Mouse (Mus musculus) G1E (cell line): ENCODE data around the gene Iqschfp.

ENCODE experiments used
- CTCF ChIP-seq: IDR thresholded peaks from 2 replicates; pipeline ENCODE4 v1.5.1; 2012; ENCODE audit warnings: low read depth, low read length, inconsistent platforms, mixed read lengths
- POLR2AphosphoS5 ChIP-seq: IDR thresholded peaks from 2 replicates; pipeline ENCODE4 v1.6.1; 2012; ENCODE audit warnings: low read depth, low read length, inconsistent platforms; ENCODE audit not compliant: insufficient replicate concordance
- TAL1 ChIP-seq: conservative IDR thresholded peaks from 2 replicates; pipeline ENCODE4 v1.6.1; 2012; ENCODE audit warnings: low read depth, low read length, inconsistent platforms, mixed read lengths

DNA sequence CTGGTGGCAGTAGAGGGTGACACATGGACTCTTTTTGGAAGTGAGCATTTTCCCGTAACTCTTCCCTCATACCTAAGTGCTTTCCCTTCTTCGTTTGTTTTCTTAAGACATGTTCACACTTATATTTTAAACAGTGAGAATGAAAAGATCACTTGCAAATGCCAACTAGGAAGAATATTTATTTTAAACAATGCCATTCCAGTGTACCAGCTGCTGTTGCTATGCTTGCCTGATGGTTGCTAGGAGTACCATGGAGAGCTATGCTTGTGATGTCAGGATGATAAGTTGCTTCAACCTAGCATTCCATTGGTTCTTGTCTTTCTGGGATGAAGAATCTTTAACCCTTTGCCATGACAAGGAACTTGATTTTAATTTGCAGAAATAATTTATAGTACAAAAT lies 193.0 kb downstream of the Iqschfp start:
- no peak for TF ChIP-seq CTCF
- TF ChIP-seq POLR2AphosphoS5, result no peak
- no peak for TF ChIP-seq TAL1
